Mouse (Mus musculus) thymus, postnatal 0 days (tissue): Measurements from ENCODE around the gene Antxrl. TPM values are rescaled to one million over a fixed set of nuclear protein-coding genes. Genes with fewer than 3 reads are reported as not detected.
A peak's percentile ranks its signal among the peaks of the same experiment; 100 is the strongest.

Source experiments
- DNase-seq: peaks from one replicate; pipeline ENCODE4 v3.0.0-alpha.2; 2015; ENCODE audit warnings: low spot score
- polyA plus RNA-seq: library from polyadenylated mRNA; unstranded; fragments of >200 nt; fragmentation: Nextera tagmentation; extraction: Ambion mirVana; gene quantifications from 2 replicates; pipeline ENCODE4 v1.2.1, GENCODE M21; 2015

The Antxrl gene
- polyA plus RNA-seq, 1 experiment from 2014 or later, result not detected

DNA sequence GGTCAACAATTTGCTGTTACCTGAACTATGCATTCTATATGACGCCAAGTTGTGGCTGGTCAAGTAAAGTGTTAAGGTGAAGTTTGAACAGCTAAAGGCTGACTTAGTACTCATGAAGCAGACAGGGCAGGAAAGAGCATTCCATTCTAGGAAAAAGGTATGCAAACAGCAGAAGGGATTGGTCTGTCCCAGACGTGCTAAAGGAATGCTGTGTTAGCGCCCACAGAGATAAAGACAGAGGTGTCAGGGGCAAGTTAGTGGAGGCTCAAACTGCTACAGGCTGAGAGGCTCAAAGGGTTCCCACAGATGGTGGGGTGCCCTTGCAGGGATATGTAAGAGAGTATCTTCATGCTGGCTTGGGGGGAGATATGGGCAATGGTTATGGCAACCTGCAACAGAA, 51.3 kb downstream of the Antxrl start:
- DNase-seq, result no peak

DNA sequence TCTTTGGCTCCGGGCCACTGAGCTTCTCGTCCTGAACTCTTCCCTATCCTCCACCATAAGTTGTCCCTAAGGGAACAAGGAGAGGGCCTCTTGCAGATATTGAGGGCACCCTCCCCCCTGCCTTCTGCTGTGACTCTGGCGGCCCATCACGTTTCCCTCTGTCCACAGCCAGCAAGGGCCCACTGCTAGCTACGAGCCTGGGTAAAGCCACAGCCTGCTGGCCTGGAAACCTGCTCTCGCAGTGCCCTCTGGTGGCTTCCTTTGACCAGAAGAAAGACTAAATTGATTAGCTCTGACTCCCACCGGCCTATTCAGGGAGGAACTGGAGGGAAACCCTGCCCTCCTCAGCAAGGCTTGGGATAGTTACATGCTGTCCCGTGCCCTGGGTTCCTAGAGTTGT, 52.4 kb downstream of the Antxrl start:
- DNase-seq, result no peak

- DNase-seq, result peak; percentile 28
These were observed 54.0 kb downstream of the Antxrl start for GRCm38 (mm10) chr14:34106389-34107062.

DNA sequence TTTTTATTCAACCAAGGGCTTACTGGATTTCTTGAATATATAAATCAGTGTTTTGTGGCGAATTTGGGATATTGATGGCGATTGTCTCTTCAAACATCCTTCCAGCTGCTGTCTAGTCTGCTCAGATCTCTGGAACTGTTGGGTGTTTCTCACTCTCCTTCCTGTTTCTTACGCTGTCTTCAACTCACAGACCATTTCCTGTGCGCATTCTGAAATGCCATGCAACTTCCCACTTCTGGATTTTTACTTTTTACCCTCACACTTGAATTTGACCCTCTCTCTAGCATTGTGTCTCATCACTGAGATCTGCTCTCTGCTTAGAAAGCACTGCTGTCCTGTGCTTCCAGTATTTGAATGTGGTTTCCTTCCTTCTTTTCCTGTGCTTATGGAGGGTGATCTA, 55.1 kb downstream of the Antxrl start:
- no peak for DNase-seq

DNA sequence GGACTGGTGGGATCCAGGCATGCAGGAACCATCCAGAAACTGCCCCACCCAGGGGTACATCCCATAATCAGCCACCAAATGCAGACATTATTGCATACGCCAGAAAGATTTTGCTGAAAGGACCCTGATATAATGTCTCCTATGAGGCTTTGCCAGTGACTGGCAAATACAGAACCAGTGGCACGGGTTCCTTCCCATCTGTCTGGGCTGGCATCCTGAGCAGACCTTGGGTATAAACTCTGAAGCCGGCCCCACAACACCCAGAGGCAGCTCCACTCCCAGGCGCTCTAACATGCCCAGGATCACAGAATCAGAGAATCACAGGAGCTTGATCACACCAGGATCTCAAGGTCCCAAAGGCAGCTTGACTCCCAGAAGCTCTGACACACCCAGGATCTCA, 61.8 kb downstream of the Antxrl start:
- no peak for DNase-seq

DNA sequence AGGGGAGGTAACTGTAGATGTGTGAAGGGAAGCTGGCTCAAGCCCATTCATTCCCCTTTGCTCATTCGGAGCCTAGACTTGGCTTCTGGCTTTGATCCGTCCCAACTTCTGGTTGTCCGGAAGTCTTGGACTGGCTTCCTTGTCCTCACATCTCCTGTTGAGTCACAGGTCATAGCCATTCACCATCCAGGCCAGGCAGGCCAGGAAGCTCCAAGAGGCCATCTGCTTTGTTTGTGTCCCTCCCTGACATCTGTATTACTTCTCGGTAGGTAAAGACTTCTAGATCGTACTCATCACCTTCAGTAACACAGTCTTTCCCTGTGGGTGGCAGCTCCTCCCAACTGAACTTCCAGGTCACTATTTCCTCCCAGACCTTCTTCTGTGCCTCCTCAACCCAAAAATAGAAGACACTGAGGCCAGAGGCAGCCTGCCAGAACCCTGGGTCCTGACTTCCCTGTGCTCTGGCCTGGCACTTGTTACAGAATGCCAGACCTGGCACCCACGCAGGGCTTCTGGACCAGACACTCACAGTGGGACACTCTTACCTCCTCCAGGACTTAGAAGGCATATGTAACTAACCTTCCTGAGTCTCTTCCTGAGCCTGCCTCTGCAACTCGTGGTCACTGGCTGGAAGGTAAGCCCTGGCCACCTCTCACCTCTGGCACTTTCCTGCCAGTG, 66.7 kb downstream of the Antxrl start:
- DNase-seq, result no peak

- DNase-seq, result no peak
These were observed 67.8 kb downstream of the Antxrl start for GRCm38 (mm10) chr14:34120016-34120910.

DNA sequence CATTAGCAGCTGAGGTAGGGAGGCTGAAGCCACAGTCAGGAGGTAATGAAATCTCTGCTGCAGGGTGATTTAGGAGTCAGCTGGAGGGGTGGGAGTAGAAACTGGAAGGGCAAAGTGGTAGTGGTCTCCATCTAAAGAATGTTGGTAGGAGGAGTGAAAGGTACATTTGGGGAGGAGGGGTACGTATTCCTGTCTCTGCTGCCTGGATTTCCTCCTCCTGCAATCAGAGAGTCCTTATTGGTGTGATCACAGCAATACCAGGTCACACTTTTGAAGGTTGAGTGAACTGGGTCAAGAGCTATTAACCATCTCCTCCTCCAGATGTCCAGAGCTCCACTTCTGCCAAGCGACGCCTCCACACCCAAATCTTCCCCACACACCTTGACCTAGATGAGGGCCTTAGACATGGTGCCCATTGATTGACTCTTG, 68.4 kb downstream of the Antxrl start:
- no peak for DNase-seq

DNA sequence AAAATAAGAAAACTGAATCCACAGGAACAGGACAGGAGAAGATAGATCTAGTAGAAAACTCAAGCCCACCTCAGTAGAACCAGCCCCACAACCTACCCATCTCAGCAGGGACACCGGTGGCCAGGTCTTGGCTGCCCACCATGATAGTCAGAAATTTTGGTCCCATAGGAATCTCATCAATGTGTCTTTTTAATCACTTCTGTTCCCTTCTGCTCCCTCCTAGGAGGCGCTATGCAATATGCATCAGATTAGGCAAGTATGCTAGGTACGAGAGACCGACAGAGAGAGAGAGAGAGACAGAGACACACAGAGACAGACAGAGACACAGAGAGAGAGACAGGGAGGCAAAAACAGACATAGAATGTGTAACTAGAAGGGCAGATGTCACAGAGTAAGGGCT, 69.2 kb downstream of the Antxrl start:
- no peak for DNase-seq

Other genes with a start within 250 kb of the Antxrl start
- gene Gdf10, start 129.1 kb upstream of the Antxrl start, polyA plus RNA-seq, result 1.9 and 2.5 TPM in 2 replicates
- gene Gdf2, start 111.7 kb upstream of the Antxrl start, polyA plus RNA-seq, result not detected in 2 replicates
- gene Rbp3, start 98.7 kb upstream of the Antxrl start, polyA plus RNA-seq, result not detected in 2 replicates
- not detected in 2 replicates for gene Zfp488, start 73.9 kb upstream of the Antxrl start, polyA plus RNA-seq
- not detected in 2 replicates for gene Gm30083, start 37.5 kb upstream of the Antxrl start, polyA plus RNA-seq
- not detected in 2 replicates for gene Gm5460, start 35.9 kb upstream of the Antxrl start, polyA plus RNA-seq
- gene Anxa8, start 33.3 kb downstream of the Antxrl start, polyA plus RNA-seq, result 20.5 and 22.8 TPM in 2 replicates
- gene A630023A22Rik, start 50.0 kb downstream of the Antxrl start, polyA plus RNA-seq, result 0.22 TPM in 1 of 2 replicates, not detected in the other
- 0.08 TPM in 1 of 2 replicates, not detected in the other for gene Npy4r, start 99.8 kb downstream of the Antxrl start, polyA plus RNA-seq
- gene Gprin2, start 148.9 kb downstream of the Antxrl start, polyA plus RNA-seq, result 0.09 and 0.14 TPM in 2 replicates
- 0.22 and 0.38 TPM in 2 replicates for gene Syt15, start 166.9 kb downstream of the Antxrl start, polyA plus RNA-seq